Mouse (Mus musculus): ENCODE data around the gene Sash1.

Sash1 gene

GRCm38 (mm10) chr10:8685269-8685668 lies 200.6 kb downstream of the Sash1 start:
- no peak for DNase-seq (ENCODE audit: low spot score in 2 of 2)

GRCm38 (mm10) chr10:8682900-8683299 lies 203.0 kb downstream of the Sash1 start:
- DNase-seq (ENCODE audit: low spot score in 2 of 2): peak in 1 of 2 experiments; percentile 15

DNA sequence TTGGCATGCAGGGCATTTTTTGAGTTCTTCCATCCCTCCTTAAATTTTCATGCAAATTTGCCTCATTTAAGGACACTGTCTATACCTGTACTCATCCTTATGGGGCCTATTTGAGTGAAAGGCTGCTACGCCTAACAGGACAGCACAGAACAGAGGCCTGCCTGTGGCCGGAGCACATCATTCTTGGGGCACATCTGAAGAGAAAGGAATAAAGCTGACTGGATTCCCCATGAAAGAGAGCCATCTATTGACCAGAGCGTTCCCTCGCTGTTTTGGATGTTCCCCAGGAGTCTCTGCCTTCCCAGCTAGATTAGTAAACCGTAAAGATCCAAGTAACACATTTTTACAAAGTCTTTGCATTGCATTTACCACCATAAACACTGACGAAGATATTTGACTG lies 203.5 kb downstream of the Sash1 start:
- no peak for DNase-seq (ENCODE audit: low spot score in 2 of 2)

DNA sequence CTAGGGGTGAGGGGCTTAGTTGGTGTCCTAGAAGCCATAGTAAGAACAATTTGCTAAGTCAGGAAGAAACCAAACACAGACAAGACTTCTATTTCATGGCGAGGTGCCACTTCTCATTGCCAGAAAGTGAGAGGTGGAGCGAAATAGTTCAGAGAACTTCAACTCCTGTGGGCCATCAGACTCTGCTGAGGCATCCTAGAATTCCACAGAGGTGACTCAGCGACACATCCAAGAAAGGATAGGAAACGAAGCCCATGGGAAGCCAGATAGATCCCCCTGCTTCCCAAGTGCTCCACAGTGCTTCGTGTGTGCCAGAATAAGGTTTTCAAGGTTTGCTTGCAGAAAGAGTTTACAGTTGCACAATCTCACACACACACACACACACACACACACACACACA lies 209.1 kb downstream of the Sash1 start:
- DNase-seq (ENCODE audit: low spot score in 2 of 2): no peak

All from heart, adult 9 months (tissue).